Mouse (Mus musculus): ENCODE measurements around the gene Zswim4. TPM values are rescaled to one million over a fixed set of nuclear protein-coding genes. Genes with fewer than 3 reads are reported as not detected.

Gene Zswim4
- polyA plus RNA-seq, 1 experiment from 2014 or later = 53.5 TPM

GRCm38 (mm10) chr8:84193566-84193965, 43.3 kb downstream of the Zswim4 start:
- no peak overlapping the region for H3K27ac ChIP-seq

GRCm38 (mm10) chr8:84193161-84193560, 43.7 kb downstream of the Zswim4 start:
- no peak overlapping the region for H3K4me3 ChIP-seq
- WGBS = 72% methylated on average over 4 of the region's 4 CpGs
- no peak for DNase-seq (ENCODE audit: low spot score)
- peaks cover 37% of the 10 kb centered on the region for H3K4me1 ChIP-seq (replicated peaks)
- no peaks in the 10 kb centered on the region for H3K9me3 ChIP-seq
- H3K27me3 ChIP-seq (ENCODE audit: insufficient read depth, poor library complexity, severe bottlenecking) = peaks cover 27% of the 10 kb centered on the region
- H3K27ac ChIP-seq = no peak overlapping the region
- no peaks in the 10 kb centered on the region for H3K36me3 ChIP-seq

More at GRCm38 (mm10) chr8:84193566-84193965, 43.3 kb downstream of the Zswim4 start:
- Histone ChIP-seq H3K9me3 (no peaks in the 10 kb centered on the region), H3K27me3 (ENCODE audit: insufficient read depth, poor library complexity, severe bottlenecking) (peaks cover 25% of the 10 kb centered on the region), H3K4me1 (replicated peaks) (peaks cover 41% of the 10 kb centered on the region), H3K4me3 (no peak overlapping the region), H3K36me3 (no peaks in the 10 kb centered on the region)
- no peak for DNase-seq (ENCODE audit: low spot score)
- 80% methylated on average over 5 of the region's 5 CpGs for WGBS

GRCm38 (mm10) chr8:84192555-84192954, 44.3 kb downstream of the Zswim4 start:
- Histone ChIP-seq H3K9me3 (no peaks in the 10 kb centered on the region), H3K27ac (peak overlapping the region; percentile 76), H3K27me3 (ENCODE audit: insufficient read depth, poor library complexity, severe bottlenecking) (peaks cover 33% of the 10 kb centered on the region), H3K4me1 (replicated peaks) (peaks cover 31% of the 10 kb centered on the region), H3K4me3 (peak overlapping the region; percentile 38), H3K36me3 (no peaks in the 10 kb centered on the region)
- 5% methylated on average over 33 of the region's 33 CpGs for WGBS
- peak; percentile 78 for DNase-seq (ENCODE audit: low spot score)

GRCm38 (mm10) chr8:84192023-84192422, 44.8 kb downstream of the Zswim4 start:
- peak; percentile 40 for DNase-seq (ENCODE audit: low spot score)

GRCm38 (mm10) chr8:84190191-84190867, 46.5 kb downstream of the Zswim4 start:
- H3K4me3 ChIP-seq = no peak overlapping the region
- H3K36me3 ChIP-seq = no peaks in the 10 kb centered on the region
- H3K9me3 ChIP-seq = 0 out of 2 replicates have a peak, but pooled peaks cover under 1% of the 10 kb centered on the region
- peaks cover 34% of the 10 kb centered on the region for H3K4me1 ChIP-seq (replicated peaks)
- H3K27ac ChIP-seq = no peak overlapping the region
- DNase-seq (ENCODE audit: low spot score) = no peak
- peaks cover 40% of the 10 kb centered on the region for H3K27me3 ChIP-seq (ENCODE audit: insufficient read depth, poor library complexity, severe bottlenecking)
- 94% methylated on average over 7 of the region's 7 CpGs for WGBS

More at GRCm38 (mm10) chr8:84192023-84192422, 44.8 kb downstream of the Zswim4 start:
- H3K4me1 ChIP-seq (replicated peaks) = peaks cover 28% of the 10 kb centered on the region
- peak overlapping the region; percentile 38 for H3K4me3 ChIP-seq
- no peaks in the 10 kb centered on the region for H3K9me3 ChIP-seq
- peaks cover 38% of the 10 kb centered on the region for H3K27me3 ChIP-seq (ENCODE audit: insufficient read depth, poor library complexity, severe bottlenecking)
- H3K27ac ChIP-seq = peak overlapping the region; percentile 76
- WGBS = 46% methylated on average over 13 of the region's 13 CpGs
- H3K36me3 ChIP-seq = no peaks in the 10 kb centered on the region

- H3K9me3 ChIP-seq = 0 out of 2 replicates have a peak, but pooled peaks cover 5% of the 10 kb centered on the region
- H3K4me1 ChIP-seq (replicated peaks) = peaks cover 38% of the 10 kb centered on the region
- no peaks in the 10 kb centered on the region for H3K36me3 ChIP-seq
- H3K4me3 ChIP-seq = no peak overlapping the region
- WGBS = 66% methylated on average over 4 of the region's 4 CpGs
- H3K27me3 ChIP-seq (ENCODE audit: insufficient read depth, poor library complexity, severe bottlenecking) = peaks cover 48% of the 10 kb centered on the region
- peak overlapping the region; percentile 13; the same call in 1 of the 2 replicates for H3K27ac ChIP-seq
- DNase-seq (ENCODE audit: low spot score) = no peak
Measured at GRCm38 (mm10) chr8:84189603-84190002, 47.3 kb downstream of the Zswim4 start.

GRCm38 (mm10) chr8:84188671-84189070, 48.2 kb downstream of the Zswim4 start:
- Histone ChIP-seq H3K27me3 (ENCODE audit: insufficient read depth, poor library complexity, severe bottlenecking) (peaks cover 51% of the 10 kb centered on the region), H3K27ac (no peak overlapping the region), H3K36me3 (no peaks in the 10 kb centered on the region), H3K9me3 (0 out of 2 replicates have a peak, but pooled peaks cover 5% of the 10 kb centered on the region), H3K4me1 (replicated peaks) (peaks cover 47% of the 10 kb centered on the region), H3K4me3 (no peak overlapping the region)
- no peak for DNase-seq (ENCODE audit: low spot score)
- 89% methylated on average over 10 of the region's 10 CpGs for WGBS

- Histone ChIP-seq H3K27ac (peak overlapping the region; percentile 47), H3K4me1 (replicated peaks) (peaks cover 48% of the 10 kb centered on the region), H3K36me3 (no peaks in the 10 kb centered on the region), H3K4me3 (peak overlapping the region; percentile 49), H3K27me3 (ENCODE audit: insufficient read depth, poor library complexity, severe bottlenecking) (peaks cover 39% of the 10 kb centered on the region), H3K9me3 (0 out of 2 replicates have a peak, but pooled peaks cover 5% of the 10 kb centered on the region)
- peak; percentile 73 for DNase-seq (ENCODE audit: low spot score)
- 6% methylated on average over 21 of the region's 21 CpGs for WGBS
Measured at GRCm38 (mm10) chr8:84187065-84187755, 49.6 kb downstream of the Zswim4 start.

- Histone ChIP-seq H3K4me3 (peak overlapping the region; percentile 49), H3K27ac (peak overlapping the region; percentile 47), H3K36me3 (no peaks in the 10 kb centered on the region), H3K4me1 (replicated peaks) (peaks cover 48% of the 10 kb centered on the region), H3K27me3 (ENCODE audit: insufficient read depth, poor library complexity, severe bottlenecking) (peaks cover 32% of the 10 kb centered on the region), H3K9me3 (0 out of 2 replicates have a peak, but pooled peaks cover 5% of the 10 kb centered on the region)
- 1% methylated on average over 12 of the region's 12 CpGs for WGBS
- DNase-seq (ENCODE audit: low spot score) = peak; percentile 78
Measured at GRCm38 (mm10) chr8:84186547-84186946, 50.3 kb downstream of the Zswim4 start.

- Histone ChIP-seq H3K27ac (peak within 1 kb of the TSS; percentile 100), H3K4me1 (replicated peaks) (peaks cover 60% of the 10 kb centered on the region), H3K9me3 (0 out of 2 replicates have a peak, but pooled peaks cover 5% of the 10 kb centered on the region), H3K4me3 (peak within 1 kb of the TSS; percentile 91), H3K27me3 (ENCODE audit: insufficient read depth, poor library complexity, severe bottlenecking) (peaks cover 32% of the 10 kb centered on the region), H3K36me3 (no peaks in the 10 kb centered on the region)
- no peak for DNase-seq (ENCODE audit: low spot score)
- WGBS = 92% methylated on average over 7 of the region's 7 CpGs
Measured at GRCm38 (mm10) chr8:84185117-84185516, 51.7 kb downstream of the Zswim4 start, which contains the start of gene Nanos3. TSS of gene Nanos3 (minus strand) at chr8:84185217.

GRCm38 (mm10) chr8:84184085-84185043, 52.5 kb downstream of the Zswim4 start:
- 23% methylated on average over 21 of the region's 21 CpGs for WGBS
- Histone ChIP-seq H3K9me3 (0 out of 2 replicates have a peak, but pooled peaks cover 5% of the 10 kb centered on the region), H3K27me3 (ENCODE audit: insufficient read depth, poor library complexity, severe bottlenecking) (peaks cover 32% of the 10 kb centered on the region), H3K4me3 (peak overlapping the region; percentile 91), H3K36me3 (no peaks in the 10 kb centered on the region), H3K27ac (peak overlapping the region; percentile 100), H3K4me1 (replicated peaks) (peaks cover 64% of the 10 kb centered on the region)
- DNase-seq (ENCODE audit: low spot score) = no peak

Measured in hindbrain, embryonic 10.5 days (tissue).